Comparison of ENCODE assay signal across 13 mouse cellular contexts in the genomic region with DNA sequence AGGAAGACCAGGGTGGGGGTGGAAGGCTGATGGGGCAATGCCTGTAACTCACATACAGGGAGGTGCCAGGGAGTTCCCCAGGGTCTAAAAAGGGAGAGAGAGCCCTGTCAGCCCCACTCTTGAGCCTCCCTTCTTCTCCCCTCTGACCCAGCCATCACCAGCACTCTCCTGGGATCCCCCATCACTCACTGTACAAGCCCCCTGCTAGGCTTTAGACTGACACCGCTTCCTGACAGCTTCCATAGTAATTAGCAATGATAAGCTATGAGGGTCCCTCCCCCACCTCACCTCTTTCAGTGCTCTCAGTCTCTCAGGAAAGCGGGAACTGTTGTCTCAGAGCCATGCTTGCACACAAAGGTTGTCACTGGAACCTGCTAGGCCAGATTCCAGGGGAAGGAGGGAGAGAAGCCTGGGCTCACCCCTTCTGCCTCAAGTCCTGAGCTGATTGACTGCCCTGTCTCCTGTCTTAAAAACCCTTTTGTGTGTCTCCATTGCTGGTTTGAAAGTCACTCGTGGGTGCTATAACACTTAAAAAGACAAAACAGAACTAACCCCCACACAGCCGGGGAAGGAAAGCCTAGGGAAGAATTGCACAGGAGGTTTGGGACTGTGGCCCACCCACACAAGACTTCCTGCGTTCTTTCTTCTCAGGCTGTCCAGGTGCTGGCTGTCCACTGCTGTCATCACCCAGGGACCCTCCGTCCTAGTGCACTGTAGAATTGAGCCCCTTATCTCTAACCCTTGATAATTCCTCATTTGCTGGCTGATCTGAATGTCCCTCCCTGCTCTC. TPM values are rescaled to one million over a fixed set of nuclear protein-coding genes. Genes with fewer than 3 reads are reported as not detected.
DNase-seq lines count a peak whose midpoint lies in the region; ATAC-seq and TF ChIP-seq lines count a peak whose summit lies in the region.
"Had no signal": no experiment of that assay in that cellular context is flagged by ENCODE, and none has a peak within 500 bp of the region (broad histone marks: within the 10 kb centered on the region; RNA-seq: fewer than 3 reads in every experiment).

No protein-coding gene starts in this region.

- no peaks in the 10 kb centered on the region for H3K36me3 ChIP-seq in heart, embryonic 10.5 days
- H3K36me3 ChIP-seq in neural tube, embryonic 11.5 days (ENCODE audit: control insufficient read depth, insufficient read depth, low read length), result no peaks in the 10 kb centered on the region
- no peaks in the 10 kb centered on the region for H3K36me3 ChIP-seq in neural tube, embryonic 15.5 days
- H3K36me3 ChIP-seq in hindbrain, embryonic 13.5 days, result no peaks in the 10 kb centered on the region
- H3K36me3 ChIP-seq in stomach, postnatal 0 days (ENCODE audit: control insufficient read depth, insufficient read depth, low read length), result no peaks in the 10 kb centered on the region
- H3K36me3 ChIP-seq: liver, embryonic 13.5 days had no signal

- 10% methylated on average over 6 of the region's 6 CpGs for WGBS in heart, embryonic 10.5 days
- WGBS in neural tube, embryonic 11.5 days, result 38% methylated on average over 6 of the region's 6 CpGs
- WGBS in neural tube, embryonic 15.5 days, result 23% methylated on average over 6 of the region's 6 CpGs
- WGBS in hindbrain, embryonic 13.5 days, result 20% methylated on average over 6 of the region's 6 CpGs
- WGBS in stomach, postnatal 0 days, result 25% methylated on average over 6 of the region's 6 CpGs

- peak; percentile 85 for DNase-seq in heart, embryonic 10.5 days (ENCODE audit: low spot score)
- no peak for DNase-seq in heart, postnatal 10 days
- no peak for DNase-seq in neural tube, embryonic 11.5 days (ENCODE audit: low spot score)
- DNase-seq in stomach, postnatal 0 days (ENCODE audit: low spot score), result peak; percentile 59
- no peak for DNase-seq in spleen, adult 18-20 months
- no peak for DNase-seq in thymus, postnatal 4 days
- DNase-seq: adrenal gland, adult 8-10 months; cerebellum, postnatal 36 days; gastrocnemius, postnatal 14 days; liver, embryonic 13.5 days had no signal

- H3K9me3 ChIP-seq in heart, embryonic 10.5 days, result no peaks in the 10 kb centered on the region
- no peaks in the 10 kb centered on the region for H3K9me3 ChIP-seq in neural tube, embryonic 11.5 days (ENCODE audit: control insufficient read depth, low read length)
- no peaks in the 10 kb centered on the region for H3K9me3 ChIP-seq in neural tube, embryonic 15.5 days (replicated peaks)
- H3K9me3 ChIP-seq in hindbrain, embryonic 13.5 days, result no peaks in the 10 kb centered on the region
- no peaks in the 10 kb centered on the region for H3K9me3 ChIP-seq in stomach, postnatal 0 days (ENCODE audit: control insufficient read depth, low read length)
- H3K9me3 ChIP-seq: liver, embryonic 13.5 days had no signal

- TF ChIP-seq CTCF in stomach, postnatal 0 days (IDR thresholded peaks at IDR 0.05; ENCODE audit: low read depth), result no peak

- no peak overlapping the region for H3K4me2 ChIP-seq in neural tube, embryonic 11.5 days (ENCODE audit: low read depth)
- no peak overlapping the region for H3K4me2 ChIP-seq in neural tube, embryonic 15.5 days
- H3K4me2 ChIP-seq in hindbrain, embryonic 13.5 days, result no peak overlapping the region
- H3K4me2 ChIP-seq in stomach, postnatal 0 days (replicated peaks; ENCODE audit: low read depth), result no peak overlapping the region
- H3K4me2 ChIP-seq: liver, embryonic 13.5 days had no signal

- ATAC-seq in neural tube, embryonic 11.5 days (ENCODE audit: insufficient read depth, low FRiP score, low TSS enrichment), result no peak
- no peak for ATAC-seq in neural tube, embryonic 15.5 days (ENCODE audit: low FRiP score)
- ATAC-seq in hindbrain, embryonic 13.5 days (ENCODE audit: low FRiP score), result no peak
- no peak for ATAC-seq in stomach, postnatal 0 days (ENCODE audit: low FRiP score, low TSS enrichment)

- no peaks in the 10 kb centered on the region for H3K27me3 ChIP-seq in heart, embryonic 10.5 days (ENCODE audit: insufficient read depth, poor library complexity, severe bottlenecking)
- H3K27me3 ChIP-seq in neural tube, embryonic 11.5 days (ENCODE audit: control insufficient read depth, insufficient read depth, low read length), result no peaks in the 10 kb centered on the region
- H3K27me3 ChIP-seq in neural tube, embryonic 15.5 days (replicated peaks), result no peaks in the 10 kb centered on the region
- H3K27me3 ChIP-seq in hindbrain, embryonic 13.5 days, result no peaks in the 10 kb centered on the region
- H3K27me3 ChIP-seq in stomach, postnatal 0 days (ENCODE audit: control insufficient read depth, insufficient read depth, low read length), result no peaks in the 10 kb centered on the region

- no peak overlapping the region for H3K4me3 ChIP-seq in heart, embryonic 10.5 days
- H3K4me3 ChIP-seq in neural tube, embryonic 11.5 days (ENCODE audit: low read depth, low read length), result no peak overlapping the region
- no peak overlapping the region for H3K4me3 ChIP-seq in neural tube, embryonic 15.5 days (replicated peaks)
- H3K4me3 ChIP-seq in hindbrain, embryonic 13.5 days, result no peak overlapping the region
- no peak overlapping the region for H3K4me3 ChIP-seq in stomach, postnatal 0 days (ENCODE audit: low read depth, low read length)
- H3K4me3 ChIP-seq: liver, embryonic 13.5 days had no signal

- peaks cover 42% of the 10 kb centered on the region for H3K4me1 ChIP-seq in heart, embryonic 10.5 days
- H3K4me1 ChIP-seq in neural tube, embryonic 11.5 days (ENCODE audit: control insufficient read depth, insufficient read depth, low read length), result no peaks in the 10 kb centered on the region
- peaks cover 13% of the 10 kb centered on the region for H3K4me1 ChIP-seq in neural tube, embryonic 15.5 days
- H3K4me1 ChIP-seq in hindbrain, embryonic 13.5 days (replicated peaks), result peaks cover 22% of the 10 kb centered on the region
- peaks cover 2% of the 10 kb centered on the region; the same call in 1 of the 2 replicates for H3K4me1 ChIP-seq in stomach, postnatal 0 days (replicated peaks; ENCODE audit: control insufficient read depth, insufficient read depth)

- peak overlapping the region; percentile 85 for H3K27ac ChIP-seq in heart, embryonic 10.5 days
- H3K27ac ChIP-seq in neural tube, embryonic 11.5 days (ENCODE audit: low read depth, low read length), result no peak overlapping the region
- H3K27ac ChIP-seq in neural tube, embryonic 15.5 days (replicated peaks), result no peak overlapping the region
- H3K27ac ChIP-seq in hindbrain, embryonic 13.5 days, result 0 out of 2 replicates have a peak overlapping the region, but pooled peaks have one; percentile 30
- H3K27ac ChIP-seq in stomach, postnatal 0 days (replicated peaks), result peak overlapping the region; percentile 65
- H3K27ac ChIP-seq: liver, embryonic 13.5 days had no signal

- no peak for TF ChIP-seq EP300 in stomach, postnatal 0 days (optimal IDR thresholded peaks at IDR 0.05)

- peak overlapping the region; percentile 30 for H3K9ac ChIP-seq in neural tube, embryonic 11.5 days (ENCODE audit: low read length)
- no peak overlapping the region for H3K9ac ChIP-seq in neural tube, embryonic 15.5 days (replicated peaks)
- H3K9ac ChIP-seq in hindbrain, embryonic 13.5 days, result no peak overlapping the region; the same call in 1 of the 2 replicates
- H3K9ac ChIP-seq in stomach, postnatal 0 days (ENCODE audit: low read length), result peak overlapping the region; percentile 8; the same call in 1 of the 2 replicates
- H3K9ac ChIP-seq: liver, embryonic 13.5 days had no signal

- intact Hi-C loops in heart, postnatal 10 days (cut with DNase I), result no loop called here

RNA-seq across cellular contexts. Expression of a gene that starts 5.7 kb away (rescaled TPM):
- 29.5 and 90.1 TPM in 2 replicates for polyA plus RNA-seq in heart, embryonic 10.5 days (2016; fragmentation: Nextera tagmentation; extraction: Ambion mirVana)
- over 10,000 TPM in 1 of 2 experiments, 1,000 to 10,000 TPM in 1; 9,939 to 10,365 TPM for total RNA-seq in heart, postnatal 10 days (2021)
- polyA plus RNA-seq in neural tube, embryonic 11.5 days (2014; fragmentation: Nextera tagmentation; extraction: Ambion mirVana), result 1.8 and 2.0 TPM in 2 replicates
- polyA plus RNA-seq in neural tube, embryonic 15.5 days (2015; fragmentation: Nextera tagmentation; extraction: Ambion mirVana), result 1.3 TPM in 2 replicates
- 0.44 and 0.62 TPM in 2 replicates for polyA plus RNA-seq in hindbrain, embryonic 13.5 days (2015; fragmentation: Nextera tagmentation; extraction: Ambion mirVana)
- 0.91 and 1.1 TPM in 2 replicates for polyA plus RNA-seq in stomach, postnatal 0 days (2015; fragmentation: Nextera tagmentation; extraction: Ambion mirVana)
- polyA plus RNA-seq: small intestine, adult 2 months had no signal

RNA-seq across cellular contexts. Expression of a gene that starts 11.7 kb away (rescaled TPM):
- 0.27 and 0.77 TPM in 2 replicates for polyA plus RNA-seq in heart, embryonic 10.5 days (2016; fragmentation: Nextera tagmentation; extraction: Ambion mirVana)
- 1 to 10 TPM; 1.6 to 1.7 TPM for total RNA-seq in heart, postnatal 10 days (2021)
- not detected in 2 replicates for polyA plus RNA-seq in neural tube, embryonic 11.5 days (2014; fragmentation: Nextera tagmentation; extraction: Ambion mirVana)
- 0.54 TPM in 1 of 2 replicates, not detected in the other for polyA plus RNA-seq in neural tube, embryonic 15.5 days (2015; fragmentation: Nextera tagmentation; extraction: Ambion mirVana)
- polyA plus RNA-seq in hindbrain, embryonic 13.5 days (2015; fragmentation: Nextera tagmentation; extraction: Ambion mirVana), result not detected in 2 replicates
- 0.25 and 0.51 TPM in 2 replicates for polyA plus RNA-seq in stomach, postnatal 0 days (2015; fragmentation: Nextera tagmentation; extraction: Ambion mirVana)

Comparison
In these comparisons a context has a peak if more than half of its experiments do, and no peak if none do; other contexts are left out.
1. DNase-seq: peak in heart, embryonic 10.5 days (single experiment) and stomach, postnatal 0 days (single experiment); none in heart, postnatal 10 days (0 of 2), neural tube, embryonic 11.5 days (single experiment), spleen, adult 18-20 months (0 of 2) and thymus, postnatal 4 days (single experiment).
2. H3K9ac ChIP-seq: peak in neural tube, embryonic 11.5 days (single experiment) and stomach, postnatal 0 days (single experiment); none in neural tube, embryonic 15.5 days (single experiment) and hindbrain, embryonic 13.5 days (single experiment).
3. H3K27ac ChIP-seq: peak in heart, embryonic 10.5 days (single experiment), hindbrain, embryonic 13.5 days (single experiment) and stomach, postnatal 0 days (single experiment); none in neural tube, embryonic 11.5 days (single experiment) and neural tube, embryonic 15.5 days (single experiment).
4. RNA of a gene that starts 5.7 kb away (polyA plus RNA-seq): 29.5 to 90.1 TPM in heart, embryonic 10.5 days; 1.8 to 2.0 TPM in neural tube, embryonic 11.5 days, 1.3 TPM in neural tube, embryonic 15.5 days, 0.91 to 1.1 TPM in stomach, postnatal 0 days and 0.44 to 0.62 TPM in hindbrain, embryonic 13.5 days; every median in the first group is over 10 times any median in the second.